Mouse (Mus musculus) lung, adult 2 months (tissue): ENCODE results near the gene Wdr70.
A peak's percentile ranks its signal among the peaks of the same experiment; 100 is the strongest.

ENCODE experiments used
- CTCF ChIP-seq: fragments of 200-500 bp; IDR thresholded peaks from 2 replicates; pipeline ENCODE4 v1.5.1; 2011; ENCODE audit warnings: mild to moderate bottlenecking, low read length, control low read depth; ENCODE audit not compliant: insufficient read depth
- POLR2A ChIP-seq: fragments of 200-500 bp; IDR thresholded peaks from 2 replicates; pipeline ENCODE4 v1.6.1; 2011; ENCODE audit warnings: low read depth, mild to moderate bottlenecking, control low read depth, low read length, borderline replicate concordance; ENCODE audit errors: extremely low read depth

DNA sequence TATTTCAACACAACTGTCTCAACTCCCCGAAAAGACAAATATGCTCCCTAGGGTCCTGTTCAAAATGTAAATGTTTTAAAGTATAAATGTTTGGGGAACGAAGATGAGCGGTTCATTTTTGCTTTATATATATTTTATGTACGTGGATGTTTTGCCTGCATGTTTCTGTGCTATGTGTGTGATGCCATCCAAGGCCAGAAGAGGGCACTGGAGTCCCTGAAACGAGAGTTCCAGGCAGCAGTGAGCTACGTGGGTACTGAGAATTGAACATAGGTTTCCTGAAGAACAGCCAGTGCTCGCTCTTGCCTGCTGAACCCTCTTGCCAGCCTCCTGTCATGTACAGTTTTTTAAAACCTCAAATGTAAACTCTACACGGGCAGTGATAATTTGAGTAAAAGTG, 124.6 kb downstream of the Wdr70 start:
- TF ChIP-seq CTCF, result peak; percentile 38; the same call in 1 of the 2 replicates
- TF ChIP-seq POLR2A, result no peak
